Mouse (Mus musculus): ENCODE measurements around the gene Nktr. TPM values are rescaled to one million over a fixed set of nuclear protein-coding genes. Genes with fewer than 3 reads are reported as not detected.

Gene Nktr
- polyA plus RNA-seq (2016; fragmentation: Nextera tagmentation; extraction: Ambion mirVana) = 73.6 and 75.3 TPM in 2 replicates

GRCm38 (mm10) chr9:121718792-121719318 lies at the start of gene Nktr:
TSS of gene Nktr (plus strand) at chr9:121719169.
- peak; percentile 99 for ATAC-seq (ENCODE audit: low FRiP score, low read depth)
- no peaks in the 10 kb centered on the region for H3K9me3 ChIP-seq
- H3K27ac ChIP-seq (replicated peaks) = peak within 1 kb of the TSS; percentile 98
- H3K9ac ChIP-seq (replicated peaks) = peak within 1 kb of the TSS; percentile 96
- peak within 1 kb of the TSS; percentile 96 for H3K4me3 ChIP-seq
- H3K27me3 ChIP-seq = no peaks in the 10 kb centered on the region
- H3K36me3 ChIP-seq = no peaks in the 10 kb centered on the region
- H3K4me2 ChIP-seq (replicated peaks) = peak within 1 kb of the TSS; percentile 95
- WGBS = under 1% methylated on average over 58 of the region's 61 CpGs
- peaks cover 13% of the 10 kb centered on the region for H3K4me1 ChIP-seq

- H3K27me3 ChIP-seq = peaks cover 41% of the 10 kb centered on the region
- H3K4me1 ChIP-seq = peaks cover 23% of the 10 kb centered on the region
- peak; percentile 71 for ATAC-seq (ENCODE audit: low FRiP score, low read depth)
- peak overlapping the region; percentile 56 for H3K4me2 ChIP-seq (replicated peaks)
- no peaks in the 10 kb centered on the region for H3K9me3 ChIP-seq
- H3K27ac ChIP-seq (replicated peaks) = no peak overlapping the region
- H3K36me3 ChIP-seq = no peaks in the 10 kb centered on the region
- H3K4me3 ChIP-seq = peak overlapping the region; percentile 32
- WGBS = under 1% methylated on average over 28 of the region's 28 CpGs
- H3K9ac ChIP-seq (replicated peaks) = peak overlapping the region; percentile 35; the same call in 1 of the 2 replicates
Observed at GRCm38 (mm10) chr9:121669348-121669791, 49.6 kb upstream of the Nktr start.

- no peak for ATAC-seq (ENCODE audit: low FRiP score, low read depth)
- no peak overlapping the region for H3K4me3 ChIP-seq
- H3K27me3 ChIP-seq = peaks cover 41% of the 10 kb centered on the region
- H3K27ac ChIP-seq (replicated peaks) = no peak overlapping the region
- no peaks in the 10 kb centered on the region for H3K36me3 ChIP-seq
- no peaks in the 10 kb centered on the region for H3K9me3 ChIP-seq
- no peak overlapping the region for H3K4me2 ChIP-seq (replicated peaks)
- 24% methylated on average over 7 of the region's 7 CpGs for WGBS
- no peak overlapping the region for H3K9ac ChIP-seq (replicated peaks)
- H3K4me1 ChIP-seq = peaks cover 23% of the 10 kb centered on the region
Observed at GRCm38 (mm10) chr9:121671300-121671699, 47.7 kb upstream of the Nktr start.

- Histone ChIP-seq H3K4me2 (replicated peaks) (no peak overlapping the region), H3K4me3 (no peak overlapping the region), H3K36me3 (no peaks in the 10 kb centered on the region), H3K27ac (replicated peaks) (no peak overlapping the region), H3K27me3 (peaks cover 35% of the 10 kb centered on the region), H3K9ac (replicated peaks) (no peak overlapping the region), H3K4me1 (peaks cover 23% of the 10 kb centered on the region), H3K9me3 (no peaks in the 10 kb centered on the region)
- 74% methylated on average over 5 of the region's 5 CpGs for WGBS
- ATAC-seq (ENCODE audit: low FRiP score, low read depth) = no peak
Observed at GRCm38 (mm10) chr9:121672311-121672710, 46.7 kb upstream of the Nktr start.

GRCm38 (mm10) chr9:121673716-121674115 lies 45.3 kb upstream of the Nktr start:
- WGBS = 87% methylated on average over 5 of the region's 5 CpGs
- no peak overlapping the region for H3K4me3 ChIP-seq
- H3K36me3 ChIP-seq = no peaks in the 10 kb centered on the region
- H3K4me2 ChIP-seq (replicated peaks) = no peak overlapping the region
- H3K27ac ChIP-seq (replicated peaks) = no peak overlapping the region
- peaks cover 19% of the 10 kb centered on the region for H3K4me1 ChIP-seq
- peaks cover 21% of the 10 kb centered on the region for H3K27me3 ChIP-seq
- no peaks in the 10 kb centered on the region for H3K9me3 ChIP-seq
- ATAC-seq (ENCODE audit: low FRiP score, low read depth) = no peak
- H3K9ac ChIP-seq (replicated peaks) = no peak overlapping the region

GRCm38 (mm10) chr9:121675011-121675410 lies 44.0 kb upstream of the Nktr start:
- 93% methylated on average over 9 of the region's 9 CpGs for WGBS
- no peak for ATAC-seq (ENCODE audit: low FRiP score, low read depth)
- Histone ChIP-seq H3K9ac (replicated peaks) (no peak overlapping the region), H3K4me2 (replicated peaks) (no peak overlapping the region), H3K27ac (replicated peaks) (no peak overlapping the region), H3K36me3 (no peaks in the 10 kb centered on the region), H3K9me3 (no peaks in the 10 kb centered on the region), H3K4me1 (peaks cover 10% of the 10 kb centered on the region), H3K4me3 (no peak overlapping the region), H3K27me3 (peaks cover 13% of the 10 kb centered on the region)

- Histone ChIP-seq H3K27ac (replicated peaks) (no peak overlapping the region), H3K4me1 (peaks cover 5% of the 10 kb centered on the region; the same call in 1 of the 2 replicates), H3K27me3 (peaks cover 8% of the 10 kb centered on the region; the same call in 1 of the 2 replicates), H3K4me3 (no peak overlapping the region), H3K9ac (replicated peaks) (no peak overlapping the region), H3K36me3 (no peaks in the 10 kb centered on the region), H3K4me2 (replicated peaks) (no peak overlapping the region), H3K9me3 (no peaks in the 10 kb centered on the region)
- 93% methylated on average over 2 of the region's 2 CpGs for WGBS
- no peak for ATAC-seq (ENCODE audit: low FRiP score, low read depth)
Observed at GRCm38 (mm10) chr9:121675556-121675955, 43.4 kb upstream of the Nktr start.

GRCm38 (mm10) chr9:121677069-121677468 lies 41.9 kb upstream of the Nktr start:
- WGBS = 86% methylated on average over 4 of the region's 4 CpGs
- H3K9ac ChIP-seq (replicated peaks) = no peak overlapping the region
- no peak overlapping the region for H3K4me2 ChIP-seq (replicated peaks)
- no peaks in the 10 kb centered on the region for H3K4me1 ChIP-seq
- no peak overlapping the region for H3K4me3 ChIP-seq
- H3K9me3 ChIP-seq = no peaks in the 10 kb centered on the region
- H3K36me3 ChIP-seq = peaks cover 8% of the 10 kb centered on the region; the same call in 1 of the 2 replicates
- peaks cover 2% of the 10 kb centered on the region; the same call in 1 of the 2 replicates for H3K27me3 ChIP-seq
- no peak overlapping the region for H3K27ac ChIP-seq (replicated peaks)
- ATAC-seq (ENCODE audit: low FRiP score, low read depth) = no peak

GRCm38 (mm10) chr9:121677476-121677875 lies 41.5 kb upstream of the Nktr start:
- Histone ChIP-seq H3K4me3 (no peak overlapping the region), H3K4me2 (replicated peaks) (no peak overlapping the region), H3K9me3 (no peaks in the 10 kb centered on the region), H3K4me1 (no peaks in the 10 kb centered on the region), H3K27me3 (peaks cover 2% of the 10 kb centered on the region; the same call in 1 of the 2 replicates), H3K36me3 (peaks cover 12% of the 10 kb centered on the region), H3K27ac (replicated peaks) (no peak overlapping the region), H3K9ac (replicated peaks) (no peak overlapping the region)
- 85% methylated on average over 8 of the region's 8 CpGs for WGBS
- ATAC-seq (ENCODE audit: low FRiP score, low read depth) = no peak

- no peaks in the 10 kb centered on the region; the same call in 1 of the 2 replicates for H3K27me3 ChIP-seq
- no peak overlapping the region for H3K4me3 ChIP-seq
- no peak overlapping the region for H3K9ac ChIP-seq (replicated peaks)
- H3K4me1 ChIP-seq = no peaks in the 10 kb centered on the region
- peak; percentile 78 for ATAC-seq (ENCODE audit: low FRiP score, low read depth)
- H3K36me3 ChIP-seq = peaks cover 27% of the 10 kb centered on the region
- no peak overlapping the region for H3K4me2 ChIP-seq (replicated peaks)
- no peaks in the 10 kb centered on the region for H3K9me3 ChIP-seq
- H3K27ac ChIP-seq (replicated peaks) = no peak overlapping the region
- WGBS = 18% methylated on average over 6 of the region's 6 CpGs
Observed at GRCm38 (mm10) chr9:121679549-121679948, 39.4 kb upstream of the Nktr start.

GRCm38 (mm10) chr9:121681191-121681590 lies 37.8 kb upstream of the Nktr start:
- ATAC-seq (ENCODE audit: low FRiP score, low read depth) = no peak
- no peak overlapping the region for H3K4me2 ChIP-seq (replicated peaks)
- 89% methylated on average over 7 of the region's 8 CpGs for WGBS

GRCm38 (mm10) chr9:121682037-121682680 lies 36.8 kb upstream of the Nktr start:
- Histone ChIP-seq H3K27me3 (no peaks in the 10 kb centered on the region), H3K4me2 (replicated peaks) (no peak overlapping the region), H3K4me3 (no peak overlapping the region), H3K27ac (replicated peaks) (no peak overlapping the region), H3K9ac (replicated peaks) (no peak overlapping the region), H3K9me3 (no peaks in the 10 kb centered on the region), H3K4me1 (no peaks in the 10 kb centered on the region), H3K36me3 (peaks cover 44% of the 10 kb centered on the region)
- ATAC-seq (ENCODE audit: low FRiP score, low read depth) = no peak
- 78% methylated on average over 18 of the region's 18 CpGs for WGBS

More at GRCm38 (mm10) chr9:121681191-121681590, 37.8 kb upstream of the Nktr start:
- Histone ChIP-seq H3K9me3 (no peaks in the 10 kb centered on the region), H3K4me3 (no peak overlapping the region), H3K27ac (replicated peaks) (no peak overlapping the region), H3K9ac (replicated peaks) (no peak overlapping the region), H3K27me3 (no peaks in the 10 kb centered on the region; the same call in 1 of the 2 replicates), H3K4me1 (no peaks in the 10 kb centered on the region), H3K36me3 (peaks cover 42% of the 10 kb centered on the region)

Data from midbrain, embryonic 12.5 days (tissue).